Mouse (Mus musculus) limb, embryonic 14.5 days (tissue): ENCODE measurements around the gene Kcnj12. TPM values are rescaled to one million over a fixed set of nuclear protein-coding genes. Genes with fewer than 3 reads are reported as not detected.

Experiments
- ATAC-seq: fragments of 200-750 bp; cut with Nextera tagmentation; 2 replicates; pipeline ENCODE4 v1.8.0; 2017; ENCODE audit warnings: low read depth, moderate number of reproducible peaks, moderate TSS enrichment; ENCODE audit not compliant: low FRiP score
- DNase-seq: peaks from one replicate; pipeline ENCODE4 v3.0.0-alpha.2; 2015; ENCODE audit warnings: low spot score
- H3K27ac ChIP-seq: fragments of 300-500 bp; sonication (generic); replicated peaks from 2 replicates; pipeline ENCODE4 v1.5.1; 2014; ENCODE audit warnings: low read depth, mild to moderate bottlenecking, low read length, moderate library complexity, mixed read lengths
- H3K27me3 ChIP-seq: fragments of 300-500 bp; sonication (generic); 2 replicates; pipeline ENCODE4 v1.6.1; 2014; ENCODE audit warnings: low read length, mixed read lengths; ENCODE audit not compliant: control insufficient read depth, insufficient read depth
- H3K36me3 ChIP-seq: fragments of 300-500 bp; sonication (generic); 2 replicates; pipeline ENCODE4 v1.6.1; 2014; ENCODE audit warnings: mild to moderate bottlenecking, low read length, moderate library complexity, mixed read lengths; ENCODE audit not compliant: control insufficient read depth, insufficient read depth
- H3K4me1 ChIP-seq: fragments of 300-500 bp; sonication (generic); 2 replicates; pipeline ENCODE4 v1.6.1; 2014; ENCODE audit warnings: antibody characterized with exemption, low read length, mixed read lengths; ENCODE audit not compliant: control insufficient read depth, insufficient read depth
- H3K4me2 ChIP-seq: fragments of 300-500 bp; sonication (generic); replicated peaks from 2 replicates; pipeline ENCODE4 v1.6.1; 2014; ENCODE audit warnings: low read depth, mild to moderate bottlenecking, low read length, moderate library complexity; ENCODE audit not compliant: severe bottlenecking
- H3K4me3 ChIP-seq: fragments of 300-500 bp; sonication (generic); replicated peaks from 2 replicates; pipeline ENCODE4 v1.5.1; 2014; ENCODE audit warnings: low read length
- H3K9ac ChIP-seq: fragments of 300-500 bp; sonication (generic); 2 replicates; pipeline ENCODE4 v1.6.1; 2014; ENCODE audit warnings: mild to moderate bottlenecking, low read depth, low read length, moderate library complexity; ENCODE audit not compliant: severe bottlenecking
- H3K9me3 ChIP-seq: fragments of 300-500 bp; sonication (generic); 2 replicates; pipeline ENCODE4 v1.6.1; 2016; ENCODE audit warnings: low read length; ENCODE audit not compliant: control insufficient read depth
- POLR2A ChIP-seq: fragments of 200-500 bp; IDR thresholded peaks from 2 replicates; pipeline ENCODE4 v1.8.0; 2012; ENCODE audit warnings: inconsistent platforms, mild to moderate bottlenecking, moderate library complexity, borderline replicate concordance; ENCODE audit not compliant: insufficient read depth, insufficient read length; ENCODE audit errors: extremely low read depth
- WGBS: fragments of 180-500 bp; shearing (Covaris S2); extraction: QIAGEN DNeasy Blood & Tissue Kit; methylation state at CpG from one replicate; pipeline ENCODE4 v1.1.7; 2014; 5-methylcytosine and 5-hydroxymethylcytosine counted together
- polyA plus RNA-seq, 2 experiments: library from polyadenylated mRNA; depleted of rRNA in 1 of 2; stranded (reverse) in 1 of 2; unstranded in 1 of 2; fragments of >200 nt; fragmentation: Nextera tagmentation in 1 of 2; extraction: Ambion mirVana in 1 of 2; gene quantifications; 2 replicates each; pipeline versions ENCODE4 v1.2.1 to v1.2.3; 2012 to 2014

Kcnj12 gene
- polyA plus RNA-seq, 2 experiments = 0.47 to 0.62 TPM

GRCm38 (mm10) chr11:61111472-61111871 lies 89.1 kb downstream of the Kcnj12 start:
- ATAC-seq (no peak), DNase-seq (no peak)
- Histone ChIP-seq H3K27me3 (no peaks in the 10 kb centered on the region), H3K4me1 (no peaks in the 10 kb centered on the region), H3K4me3 (no peak overlapping the region), H3K36me3 (no peaks in the 10 kb centered on the region), H3K9me3 (no peaks in the 10 kb centered on the region), H3K27ac (no peak overlapping the region), H3K4me2 (no peak overlapping the region), H3K9ac (no peak overlapping the region)
- 93% methylated on average over 4 of the region's 4 CpGs for WGBS
- no peak for TF ChIP-seq POLR2A

- ATAC-seq (no peak), DNase-seq (no peak)
- no peak for TF ChIP-seq POLR2A
- H3K4me3 ChIP-seq = no peak overlapping the region
- H3K9ac ChIP-seq = no peak overlapping the region
- H3K27me3 ChIP-seq = no peaks in the 10 kb centered on the region
- H3K4me1 ChIP-seq = no peaks in the 10 kb centered on the region
- no peaks in the 10 kb centered on the region for H3K9me3 ChIP-seq
- H3K4me2 ChIP-seq = no peak overlapping the region
- 74% methylated on average over 8 of the region's 8 CpGs for WGBS
- no peaks in the 10 kb centered on the region for H3K36me3 ChIP-seq
- H3K27ac ChIP-seq = no peak overlapping the region
Measured at GRCm38 (mm10) chr11:61112323-61112995, 90.1 kb downstream of the Kcnj12 start.

GRCm38 (mm10) chr11:61116226-61116625 lies 93.9 kb downstream of the Kcnj12 start:
- H3K9me3 ChIP-seq = no peaks in the 10 kb centered on the region
- DNase-seq (no peak), ATAC-seq (no peak)
- H3K4me1 ChIP-seq = no peaks in the 10 kb centered on the region
- no peak overlapping the region for H3K4me3 ChIP-seq
- H3K9ac ChIP-seq = no peak overlapping the region
- H3K36me3 ChIP-seq = no peaks in the 10 kb centered on the region
- no peak overlapping the region for H3K4me2 ChIP-seq
- no peaks in the 10 kb centered on the region for H3K27me3 ChIP-seq
- no peak overlapping the region for H3K27ac ChIP-seq
- 69% methylated on average over 8 of the region's 8 CpGs for WGBS
- TF ChIP-seq POLR2A = no peak

- Histone ChIP-seq H3K4me3 (no peak overlapping the region), H3K9ac (no peak overlapping the region), H3K9me3 (no peaks in the 10 kb centered on the region), H3K27ac (no peak overlapping the region), H3K4me2 (no peak overlapping the region), H3K4me1 (no peaks in the 10 kb centered on the region), H3K27me3 (no peaks in the 10 kb centered on the region), H3K36me3 (no peaks in the 10 kb centered on the region)
- WGBS = 88% methylated on average over 3 of the region's 3 CpGs
- TF ChIP-seq POLR2A = no peak
- DNase-seq = no peak
- ATAC-seq = no peak
Measured at GRCm38 (mm10) chr11:61119996-61120583, 97.7 kb downstream of the Kcnj12 start.

Other genes with a start within 250 kb of the Kcnj12 start
- gene Top3a, start 245.2 kb upstream of the Kcnj12 start, polyA plus RNA-seq (2012; rRNA removed) = 16.9 and 17.5 TPM in 2 replicates
- 14.3 and 16.2 TPM in 2 replicates for gene Top3a, start 245.2 kb upstream of the Kcnj12 start, polyA plus RNA-seq (2014; fragmentation: Nextera tagmentation; extraction: Ambion mirVana)
- gene Smcr8, start 245.0 kb upstream of the Kcnj12 start, polyA plus RNA-seq (2012; rRNA removed) = 8.8 and 9.0 TPM in 2 replicates
- 7.5 and 7.6 TPM in 2 replicates for gene Smcr8, start 245.0 kb upstream of the Kcnj12 start, polyA plus RNA-seq (2014; fragmentation: Nextera tagmentation; extraction: Ambion mirVana)
- gene Shmt1, start 210.8 kb upstream of the Kcnj12 start, polyA plus RNA-seq (2012; rRNA removed) = 26.4 and 30.4 TPM in 2 replicates
- 33.8 and 35.9 TPM in 2 replicates for gene Shmt1, start 210.8 kb upstream of the Kcnj12 start, polyA plus RNA-seq (2014; fragmentation: Nextera tagmentation; extraction: Ambion mirVana)
- 17.3 and 18.7 TPM in 2 replicates for gene Dhrs7b, start 191.9 kb upstream of the Kcnj12 start, polyA plus RNA-seq (2012; rRNA removed)
- 30.4 and 32.4 TPM in 2 replicates for gene Dhrs7b, start 191.9 kb upstream of the Kcnj12 start, polyA plus RNA-seq (2014; fragmentation: Nextera tagmentation; extraction: Ambion mirVana)
- gene Tmem11, start 143.3 kb upstream of the Kcnj12 start, polyA plus RNA-seq (2012; rRNA removed) = 82.5 and 88.5 TPM in 2 replicates
- 67.7 and 70.7 TPM in 2 replicates for gene Tmem11, start 143.3 kb upstream of the Kcnj12 start, polyA plus RNA-seq (2014; fragmentation: Nextera tagmentation; extraction: Ambion mirVana)
- gene Natd1, start 107.8 kb upstream of the Kcnj12 start, polyA plus RNA-seq (2012; rRNA removed) = 25.5 and 36.0 TPM in 2 replicates
- 21.6 and 23.7 TPM in 2 replicates for gene Natd1, start 107.8 kb upstream of the Kcnj12 start, polyA plus RNA-seq (2014; fragmentation: Nextera tagmentation; extraction: Ambion mirVana)
- 34.3 and 52.1 TPM in 2 replicates for gene Map2k3, start 90.5 kb upstream of the Kcnj12 start, polyA plus RNA-seq (2012; rRNA removed)
- gene Map2k3, start 90.5 kb upstream of the Kcnj12 start, polyA plus RNA-seq (2014; fragmentation: Nextera tagmentation; extraction: Ambion mirVana) = 76.4 and 83.1 TPM in 2 replicates
- 3.8 and 5.1 TPM in 2 replicates for gene Tnfrsf13b, start 104.2 kb downstream of the Kcnj12 start, polyA plus RNA-seq (2012; rRNA removed)
- 2.2 and 3.6 TPM in 2 replicates for gene Tnfrsf13b, start 104.2 kb downstream of the Kcnj12 start, polyA plus RNA-seq (2014; fragmentation: Nextera tagmentation; extraction: Ambion mirVana)
- gene Usp22, start 152.5 kb downstream of the Kcnj12 start, polyA plus RNA-seq (2012; rRNA removed) = 123 and 146 TPM in 2 replicates
- 174 and 201 TPM in 2 replicates for gene Usp22, start 152.5 kb downstream of the Kcnj12 start, polyA plus RNA-seq (2014; fragmentation: Nextera tagmentation; extraction: Ambion mirVana)
- 0.47 and 0.55 TPM in 2 replicates for gene Aldh3a1, start 185.0 kb downstream of the Kcnj12 start, polyA plus RNA-seq (2012; rRNA removed)
- gene Aldh3a1, start 185.0 kb downstream of the Kcnj12 start, polyA plus RNA-seq (2014; fragmentation: Nextera tagmentation; extraction: Ambion mirVana) = 0.47 and 0.70 TPM in 2 replicates
- 33.2 and 35.5 TPM in 2 replicates for gene Aldh3a2, start 244.9 kb downstream of the Kcnj12 start, polyA plus RNA-seq (2012; rRNA removed)
- 33.5 and 34.4 TPM in 2 replicates for gene Aldh3a2, start 244.9 kb downstream of the Kcnj12 start, polyA plus RNA-seq (2014; fragmentation: Nextera tagmentation; extraction: Ambion mirVana)